Mouse (Mus musculus): ENCODE measurements around the gene Olfr195. TPM values are rescaled to one million over a fixed set of nuclear protein-coding genes. Genes with fewer than 3 reads are reported as not detected.
"Not testable (repeated sequence)": the region's sequence is repeated elsewhere in the genome, so short reads cannot be mapped to it uniquely, and the experiment has no call there.

Gene Olfr195
- not detected in 2 replicates for polyA plus RNA-seq (2014; fragmentation: Nextera tagmentation; extraction: Ambion mirVana)

DNA sequence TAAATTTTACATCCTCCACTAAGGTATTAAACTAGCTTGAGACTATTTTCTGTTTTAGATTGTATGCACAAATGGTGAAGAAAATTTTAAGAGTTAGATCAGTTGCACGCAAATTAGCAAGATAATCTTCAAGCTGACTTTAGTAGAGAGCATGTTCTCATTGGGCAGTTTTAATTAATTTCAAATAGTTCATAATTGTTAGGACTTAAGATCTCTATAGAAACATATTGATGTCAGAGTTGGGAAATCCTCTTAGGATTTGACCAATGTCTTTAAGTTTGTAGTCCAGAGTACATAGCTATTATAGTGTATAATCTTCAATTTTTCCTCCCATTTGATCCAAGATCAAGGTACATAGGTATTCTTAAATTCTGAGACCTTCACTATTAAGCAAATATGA lies at the start of gene Olfr195:
Gene Olfr195, plus strand, starts transcription at position 301 of the 400 bp plus-strand sequence.
- WGBS, result 93% methylated on average over 1 of the region's 1 CpGs
- no peak within 1 kb of the TSS for H3K4me2 ChIP-seq (ENCODE audit: low read depth, low read length)
- H3K9me3 ChIP-seq (ENCODE audit: control insufficient read depth, low read length), result no peaks in the 10 kb centered on the region
- H3K9ac ChIP-seq (replicated peaks; ENCODE audit: low read depth, low read length), result no peak within 1 kb of the TSS
- no peaks in the 10 kb centered on the region for H3K36me3 ChIP-seq (ENCODE audit: control insufficient read depth, insufficient read depth, low read length)
- no peaks in the 10 kb centered on the region for H3K27me3 ChIP-seq (ENCODE audit: control insufficient read depth, insufficient read depth, low read length)
- no peak for ATAC-seq (ENCODE audit: low read depth)
- H3K4me3 ChIP-seq (ENCODE audit: low read depth, low read length), result no peak within 1 kb of the TSS
- no peak within 1 kb of the TSS for H3K27ac ChIP-seq (ENCODE audit: low read depth, low read length)
- H3K4me1 ChIP-seq (ENCODE audit: control insufficient read depth, insufficient read depth, low read length), result no peaks in the 10 kb centered on the region

DNA sequence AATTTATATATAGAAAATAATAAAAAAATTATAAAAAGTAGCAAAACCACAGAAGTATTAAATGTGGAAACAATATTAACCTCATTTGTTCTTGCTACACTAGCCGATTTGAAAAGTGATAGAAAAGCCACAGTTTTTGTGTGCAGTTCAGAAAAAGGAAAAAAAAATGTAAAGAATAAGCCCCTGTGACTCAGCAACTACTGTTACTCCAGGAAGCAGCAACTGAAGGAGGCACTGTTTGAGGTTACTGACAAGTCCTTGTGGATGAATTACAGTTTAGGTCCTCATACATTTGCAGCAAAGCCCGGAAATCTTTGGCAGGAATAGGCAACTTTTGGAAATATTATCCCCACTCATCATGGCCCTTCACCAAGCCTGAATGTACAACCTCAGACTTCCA lies 41.5 kb upstream of the Olfr195 start:
- H3K4me3 ChIP-seq (ENCODE audit: low read depth, low read length), result no peak overlapping the region
- H3K27me3 ChIP-seq (ENCODE audit: control insufficient read depth, insufficient read depth, low read length), result no peaks in the 10 kb centered on the region
- no peak for ATAC-seq (ENCODE audit: low read depth)
- H3K27ac ChIP-seq (ENCODE audit: low read depth, low read length), result no peak overlapping the region
- WGBS, result 93% methylated on average over 2 of the region's 2 CpGs
- no peak overlapping the region for H3K4me2 ChIP-seq (ENCODE audit: low read depth, low read length)
- H3K9me3 ChIP-seq (ENCODE audit: control insufficient read depth, low read length), result no peaks in the 10 kb centered on the region
- H3K9ac ChIP-seq (replicated peaks; ENCODE audit: low read depth, low read length), result no peak overlapping the region
- no peaks in the 10 kb centered on the region for H3K36me3 ChIP-seq (ENCODE audit: control insufficient read depth, insufficient read depth, low read length)
- H3K4me1 ChIP-seq (ENCODE audit: control insufficient read depth, insufficient read depth, low read length), result no peaks in the 10 kb centered on the region

DNA sequence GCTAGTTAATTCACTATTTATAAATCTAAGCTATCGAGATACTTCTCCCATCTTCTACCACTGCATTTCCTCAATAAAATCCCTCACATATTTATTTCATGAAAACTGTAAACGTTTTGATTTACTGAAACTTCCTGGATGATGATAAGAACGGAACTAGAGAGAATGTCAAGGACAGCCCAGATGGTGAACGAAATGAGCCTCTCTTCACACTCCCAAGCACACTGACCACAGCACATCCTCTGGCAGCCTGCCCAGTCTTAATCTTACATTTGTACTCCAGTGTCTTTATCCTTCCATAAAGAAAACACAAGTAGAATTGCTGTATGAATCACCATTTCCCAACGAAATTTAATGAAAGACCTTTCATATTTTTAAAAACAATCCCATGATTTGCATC lies 38.3 kb upstream of the Olfr195 start:
- 72% methylated on average over 5 of the region's 5 CpGs for WGBS
- not testable (repeated sequence) for H3K9me3 ChIP-seq (ENCODE audit: control insufficient read depth, low read length); H3K36me3 ChIP-seq (ENCODE audit: control insufficient read depth, insufficient read depth, low read length); H3K9ac ChIP-seq (replicated peaks; ENCODE audit: low read depth, low read length); H3K27ac ChIP-seq (ENCODE audit: low read depth, low read length); H3K4me3 ChIP-seq (ENCODE audit: low read depth, low read length); H3K27me3 ChIP-seq (ENCODE audit: control insufficient read depth, insufficient read depth, low read length); H3K4me1 ChIP-seq (ENCODE audit: control insufficient read depth, insufficient read depth, low read length); H3K4me2 ChIP-seq (ENCODE audit: low read depth, low read length); ATAC-seq (ENCODE audit: low read depth)

DNA sequence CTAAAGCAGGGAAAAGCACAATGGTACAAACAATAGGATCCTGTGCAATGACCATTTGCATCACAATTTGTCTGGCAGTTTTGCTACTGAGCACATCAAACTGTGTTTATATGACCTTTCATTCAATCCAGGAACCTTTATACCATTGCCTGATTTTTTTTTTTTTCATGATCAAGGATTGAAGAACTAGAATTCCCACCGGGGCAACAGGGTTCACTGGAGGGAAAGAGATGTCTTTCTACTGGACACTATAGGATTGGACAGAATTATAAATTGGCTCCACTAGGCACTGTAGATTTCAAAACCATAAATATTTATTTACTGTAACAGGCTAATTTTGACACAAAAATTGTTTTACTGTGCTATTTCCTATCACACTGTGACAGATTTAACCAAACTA lies 35.1 kb upstream of the Olfr195 start, which contains the start of gene Olfr193:
Gene Olfr193, minus strand, starts transcription at position 101 of the 400 bp plus-strand sequence.
- Histone ChIP-seq H3K4me1 (ENCODE audit: control insufficient read depth, insufficient read depth, low read length) (no peaks in the 10 kb centered on the region), H3K4me3 (ENCODE audit: low read depth, low read length) (no peak within 1 kb of the TSS), H3K27me3 (ENCODE audit: control insufficient read depth, insufficient read depth, low read length) (no peaks in the 10 kb centered on the region), H3K4me2 (ENCODE audit: low read depth, low read length) (no peak within 1 kb of the TSS), H3K9ac (replicated peaks; ENCODE audit: low read depth, low read length) (no peak within 1 kb of the TSS), H3K36me3 (ENCODE audit: control insufficient read depth, insufficient read depth, low read length) (no peaks in the 10 kb centered on the region), H3K27ac (ENCODE audit: low read depth, low read length) (no peak within 1 kb of the TSS), H3K9me3 (ENCODE audit: control insufficient read depth, low read length) (no peaks in the 10 kb centered on the region)
- 79% methylated on average over 1 of the region's 1 CpGs for WGBS
- ATAC-seq (ENCODE audit: low read depth), result no peak

DNA sequence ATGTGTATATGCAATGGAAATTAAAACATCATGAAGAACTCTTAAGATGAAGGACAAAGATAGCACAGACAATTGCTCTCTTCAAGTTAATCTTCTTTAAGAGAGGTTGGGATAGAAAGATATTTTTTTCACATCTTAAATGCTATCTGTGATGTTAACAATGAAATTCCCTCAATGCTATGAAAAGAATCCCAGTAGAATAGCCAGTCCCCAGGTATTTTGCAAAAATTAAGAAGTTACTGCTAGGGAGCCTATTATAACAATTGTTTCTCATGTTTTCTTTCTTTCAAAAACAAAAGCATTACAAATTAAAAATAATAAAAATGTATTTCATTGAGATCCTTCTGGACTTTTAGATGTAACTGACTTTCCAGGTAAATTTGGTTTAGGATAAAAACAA lies 25.9 kb upstream of the Olfr195 start, which contains the start of gene Olfr194:
Gene Olfr194, minus strand, starts transcription at position 101 of the 400 bp plus-strand sequence.
- Histone ChIP-seq H3K36me3 (ENCODE audit: control insufficient read depth, insufficient read depth, low read length) (no peaks in the 10 kb centered on the region), H3K4me1 (ENCODE audit: control insufficient read depth, insufficient read depth, low read length) (no peaks in the 10 kb centered on the region), H3K9me3 (ENCODE audit: control insufficient read depth, low read length) (no peaks in the 10 kb centered on the region), H3K27me3 (ENCODE audit: control insufficient read depth, insufficient read depth, low read length) (no peaks in the 10 kb centered on the region), H3K4me3 (ENCODE audit: low read depth, low read length) (no peak within 1 kb of the TSS), H3K9ac (replicated peaks; ENCODE audit: low read depth, low read length) (no peak within 1 kb of the TSS), H3K4me2 (ENCODE audit: low read depth, low read length) (no peak within 1 kb of the TSS), H3K27ac (ENCODE audit: low read depth, low read length) (no peak within 1 kb of the TSS)
- ATAC-seq (ENCODE audit: low read depth), result no peak

DNA sequence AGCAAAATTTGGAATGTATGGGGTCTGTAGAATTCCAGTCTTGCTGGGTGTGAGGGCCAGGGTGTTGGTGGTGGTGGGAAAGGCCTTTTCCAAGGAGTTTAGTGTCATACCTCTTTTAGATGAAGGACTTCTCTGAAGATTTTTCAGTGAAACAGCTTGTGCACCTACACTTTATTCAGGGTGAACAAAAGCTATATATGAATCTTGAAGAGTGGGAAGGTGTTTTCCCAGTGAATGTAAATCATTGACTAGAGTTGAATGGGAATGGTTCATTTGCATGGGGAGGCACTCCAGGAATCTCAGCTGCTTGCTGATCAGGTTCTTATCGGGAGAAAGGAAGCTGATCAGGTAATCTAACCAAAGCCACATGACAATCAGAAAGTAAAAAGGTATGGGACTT lies 16.1 kb upstream of the Olfr195 start:
- Histone ChIP-seq H3K27me3 (ENCODE audit: control insufficient read depth, insufficient read depth, low read length) (no peaks in the 10 kb centered on the region), H3K4me2 (ENCODE audit: low read depth, low read length) (no peak overlapping the region), H3K4me1 (ENCODE audit: control insufficient read depth, insufficient read depth, low read length) (no peaks in the 10 kb centered on the region), H3K36me3 (ENCODE audit: control insufficient read depth, insufficient read depth, low read length) (no peaks in the 10 kb centered on the region), H3K4me3 (ENCODE audit: low read depth, low read length) (no peak overlapping the region), H3K27ac (ENCODE audit: low read depth, low read length) (no peak overlapping the region), H3K9me3 (ENCODE audit: control insufficient read depth, low read length) (no peaks in the 10 kb centered on the region), H3K9ac (replicated peaks; ENCODE audit: low read depth, low read length) (no peak overlapping the region)
- no peak for ATAC-seq (ENCODE audit: low read depth)
- WGBS, result 89% methylated on average over 1 of the region's 1 CpGs

DNA sequence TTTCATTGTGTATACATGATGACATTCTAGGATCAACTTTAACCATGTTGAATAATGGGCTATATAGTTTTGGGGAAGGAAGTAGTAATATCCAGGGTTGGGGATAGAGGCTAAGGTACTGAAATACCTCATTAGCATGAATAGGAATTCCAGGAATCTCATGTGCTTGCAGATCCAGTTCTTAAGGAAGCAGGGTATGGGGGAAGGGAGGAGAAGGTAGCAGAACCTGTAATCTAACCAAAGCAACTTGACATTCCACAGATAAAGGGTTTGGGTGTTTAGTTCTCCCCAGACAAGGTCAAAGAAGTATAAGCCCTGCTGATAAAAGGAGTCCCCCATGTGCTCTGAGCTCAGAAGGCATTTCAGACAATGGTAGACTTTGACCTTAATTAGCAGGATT lies 5.7 kb upstream of the Olfr195 start:
- H3K36me3 ChIP-seq (ENCODE audit: control insufficient read depth, insufficient read depth, low read length), result no peaks in the 10 kb centered on the region
- no peak overlapping the region for H3K9ac ChIP-seq (replicated peaks; ENCODE audit: low read depth, low read length)
- no peak overlapping the region for H3K27ac ChIP-seq (ENCODE audit: low read depth, low read length)
- H3K4me3 ChIP-seq (ENCODE audit: low read depth, low read length), result no peak overlapping the region
- H3K9me3 ChIP-seq (ENCODE audit: control insufficient read depth, low read length), result no peaks in the 10 kb centered on the region
- no peaks in the 10 kb centered on the region for H3K27me3 ChIP-seq (ENCODE audit: control insufficient read depth, insufficient read depth, low read length)
- no peaks in the 10 kb centered on the region for H3K4me1 ChIP-seq (ENCODE audit: control insufficient read depth, insufficient read depth, low read length)
- ATAC-seq (ENCODE audit: low read depth), result no peak
- H3K4me2 ChIP-seq (ENCODE audit: low read depth, low read length), result no peak overlapping the region

DNA sequence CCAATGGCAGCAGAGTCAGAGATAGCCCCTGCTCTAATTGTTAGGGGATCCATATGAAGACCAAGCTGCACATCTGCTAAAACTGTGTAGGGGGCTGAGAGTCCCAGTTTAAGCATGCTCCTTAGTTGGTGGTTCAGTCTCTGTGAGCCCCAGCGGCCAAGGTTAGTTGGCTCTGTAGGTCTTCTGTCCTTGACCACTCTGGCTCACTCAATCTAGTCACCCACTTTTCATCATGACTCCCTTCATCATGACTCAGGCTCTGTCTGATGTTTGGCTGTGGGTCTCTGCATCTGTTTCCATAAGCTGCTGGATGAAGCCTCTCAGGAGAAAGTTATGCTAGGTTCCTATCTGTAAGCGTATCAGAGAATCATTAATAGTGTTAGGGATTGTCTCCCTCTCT lies 5.2 kb downstream of the Olfr195 start:
- H3K4me1 ChIP-seq (ENCODE audit: control insufficient read depth, insufficient read depth, low read length), result no peaks in the 10 kb centered on the region
- H3K9me3 ChIP-seq (ENCODE audit: control insufficient read depth, low read length), result no peaks in the 10 kb centered on the region
- H3K36me3 ChIP-seq (ENCODE audit: control insufficient read depth, insufficient read depth, low read length), result no peaks in the 10 kb centered on the region
- 93% methylated on average over 2 of the region's 2 CpGs for WGBS
- H3K27me3 ChIP-seq (ENCODE audit: control insufficient read depth, insufficient read depth, low read length), result no peaks in the 10 kb centered on the region
- no peak overlapping the region for H3K4me3 ChIP-seq (ENCODE audit: low read depth, low read length)
- no peak overlapping the region for H3K9ac ChIP-seq (replicated peaks; ENCODE audit: low read depth, low read length)
- no peak overlapping the region for H3K4me2 ChIP-seq (ENCODE audit: low read depth, low read length)
- ATAC-seq (ENCODE audit: low read depth), result no peak
- H3K27ac ChIP-seq (ENCODE audit: low read depth, low read length), result no peak overlapping the region

DNA sequence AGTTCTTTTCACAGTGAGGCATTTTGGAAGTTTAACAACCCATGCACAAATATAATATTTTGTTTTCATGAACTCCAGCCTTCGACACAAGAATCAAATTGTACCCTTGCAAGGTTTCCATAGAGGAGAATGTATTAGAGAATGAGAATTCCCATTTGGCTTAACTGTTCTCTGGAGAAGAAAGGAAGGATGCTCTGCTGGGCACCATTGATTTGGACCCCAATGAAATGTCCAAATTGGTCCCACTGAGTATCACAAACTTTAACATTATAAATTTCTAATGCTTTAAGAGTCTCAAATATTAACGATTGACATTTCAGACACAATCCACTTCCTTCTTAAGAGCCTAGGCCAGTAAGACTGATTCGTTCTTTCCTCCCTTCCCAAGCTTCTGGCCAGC lies 23.5 kb downstream of the Olfr195 start, which contains the start of gene Olfr196:
Gene Olfr196, minus strand, starts transcription at position 101 of the 400 bp plus-strand sequence.
- Histone ChIP-seq H3K9me3 (ENCODE audit: control insufficient read depth, low read length) (no peaks in the 10 kb centered on the region), H3K4me2 (ENCODE audit: low read depth, low read length) (no peak within 1 kb of the TSS), H3K4me3 (ENCODE audit: low read depth, low read length) (no peak within 1 kb of the TSS), H3K27me3 (ENCODE audit: control insufficient read depth, insufficient read depth, low read length) (no peaks in the 10 kb centered on the region), H3K4me1 (ENCODE audit: control insufficient read depth, insufficient read depth, low read length) (no peaks in the 10 kb centered on the region), H3K36me3 (ENCODE audit: control insufficient read depth, insufficient read depth, low read length) (no peaks in the 10 kb centered on the region), H3K27ac (ENCODE audit: low read depth, low read length) (no peak within 1 kb of the TSS), H3K9ac (replicated peaks; ENCODE audit: low read depth, low read length) (no peak within 1 kb of the TSS)
- WGBS, result 85% methylated on average over 3 of the region's 3 CpGs
- no peak for ATAC-seq (ENCODE audit: low read depth)
